Mouse (Mus musculus) mouse trophoblast stem cell (cell line): ENCODE measurements around the gene Gm13889.

Experiments
- in situ Hi-C, 2 experiments: fragments of 300-500 bp; cut with MseI, MboI; formaldehyde crosslinking; loops; 2 replicates in 1 of 2; 3 replicates in 1 of 2; pipeline ENCODE4 v1.15.1; 2025

Gene Gm13889

GRCm38 (mm10) chr2:93956908-93957784, at the start of gene Gm13889:
Gene Gm13889, minus strand, starts transcription at chr2:93957201.
- in situ Hi-C loops: no loop called here

GRCm38 (mm10) chr2:94002331-94002730, 45.3 kb upstream of the Gm13889 start:
- in situ Hi-C loops: loop anchor here in 1 of 2 experiments (5.0 kb wide), 1 partner anchor 135 kb away; the partner anchor contains the start of gene Accsl

GRCm38 (mm10) chr2:94001918-94002317, 44.9 kb upstream of the Gm13889 start:
- in situ Hi-C loops: loop anchor here in 1 of 2 experiments (5.0 kb wide), 1 partner anchor 135 kb away; the partner anchor contains the start of gene Accsl

- in situ Hi-C loops: loop anchor here in 1 of 2 experiments (5.0 kb wide), 1 partner anchor 134 kb away; the partner anchor contains the start of gene Accsl
Observed at GRCm38 (mm10) chr2:94001411-94001810, 44.4 kb upstream of the Gm13889 start.

GRCm38 (mm10) chr2:93996254-93996653, 39.3 kb upstream of the Gm13889 start, which contains the start of gene Gm27027:
Gene Gm27027, minus strand, starts transcription at chr2:93996354.
- in situ Hi-C loops: loop anchor here in 1 of 2 experiments (5.0 kb wide), 1 partner anchor 129 kb away; the partner anchor contains the start of gene Accsl

- in situ Hi-C loops: no loop called here
Observed at GRCm38 (mm10) chr2:93992810-93993209, 35.8 kb upstream of the Gm13889 start.

GRCm38 (mm10) chr2:93992259-93992658, 35.3 kb upstream of the Gm13889 start:
- in situ Hi-C loops: no loop called here

GRCm38 (mm10) chr2:93991336-93991735, 34.3 kb upstream of the Gm13889 start:
- in situ Hi-C loops: no loop called here

- in situ Hi-C loops: no loop called here
Observed at GRCm38 (mm10) chr2:93988440-93988839, 31.4 kb upstream of the Gm13889 start.

- in situ Hi-C loops: no loop called here
Observed at GRCm38 (mm10) chr2:93982457-93983235, 25.6 kb upstream of the Gm13889 start.

GRCm38 (mm10) chr2:93979249-93980120, 22.5 kb upstream of the Gm13889 start:
- in situ Hi-C loops: no loop called here

GRCm38 (mm10) chr2:93976436-93977252, 19.6 kb upstream of the Gm13889 start:
- in situ Hi-C loops: no loop called here

GRCm38 (mm10) chr2:93975526-93976435, 18.8 kb upstream of the Gm13889 start:
- in situ Hi-C loops: no loop called here

- in situ Hi-C loops: no loop called here
Observed at GRCm38 (mm10) chr2:93975041-93975440, 18.0 kb upstream of the Gm13889 start.

- in situ Hi-C loops: no loop called here
Observed at GRCm38 (mm10) chr2:93971647-93972046, 14.6 kb upstream of the Gm13889 start.

- in situ Hi-C loops: no loop called here
Observed at GRCm38 (mm10) chr2:93964494-93965160, 7.6 kb upstream of the Gm13889 start.

- in situ Hi-C loops: no loop called here
Observed at GRCm38 (mm10) chr2:93963802-93964201, 6.8 kb upstream of the Gm13889 start.

GRCm38 (mm10) chr2:93961716-93962115, 4.7 kb upstream of the Gm13889 start:
- in situ Hi-C loops: no loop called here

- in situ Hi-C loops: no loop called here
Observed at GRCm38 (mm10) chr2:93959346-93959745, 2.3 kb upstream of the Gm13889 start.
